Mouse (Mus musculus) stomach, embryonic 14.5 days (tissue): ENCODE measurements around the gene Tmem59l. TPM values are rescaled to one million over a fixed set of nuclear protein-coding genes. Genes with fewer than 3 reads are reported as not detected.

Experiments used
- ATAC-seq: fragments of 200-750 bp; cut with Nextera tagmentation; 2 replicates; pipeline ENCODE4 v1.8.0; 2017; ENCODE audit warnings: low read depth, moderate TSS enrichment; ENCODE audit not compliant: insufficient number of reproducible peaks, insufficient read depth, low FRiP score
- H3K27ac ChIP-seq: fragments of 300-500 bp; sonication (generic); 2 replicates; pipeline ENCODE4 v1.5.1; 2014; ENCODE audit warnings: mild to moderate bottlenecking, low read length, moderate library complexity, mixed read lengths
- H3K27me3 ChIP-seq: fragments of 300-500 bp; sonication (generic); 2 replicates; pipeline ENCODE4 v1.6.1; 2014; ENCODE audit warnings: low read length, control low read depth, mixed read lengths; ENCODE audit not compliant: control insufficient read depth, insufficient read depth
- H3K36me3 ChIP-seq: fragments of 300-500 bp; sonication (generic); 2 replicates; pipeline ENCODE4 v1.6.1; 2014; ENCODE audit warnings: mild to moderate bottlenecking, control low read depth, low read length, moderate library complexity, mixed read lengths; ENCODE audit not compliant: control insufficient read depth, insufficient read depth
- H3K4me1 ChIP-seq: fragments of 300-500 bp; sonication (generic); 2 replicates; pipeline ENCODE4 v1.6.1; 2014; ENCODE audit warnings: low read length, control low read depth, mixed read lengths; ENCODE audit not compliant: control insufficient read depth, insufficient read depth
- H3K4me2 ChIP-seq: fragments of 300-500 bp; sonication (generic); replicated peaks from 2 replicates; pipeline ENCODE4 v1.6.1; 2014; ENCODE audit warnings: low read depth, low read length, control low read depth
- H3K4me3 ChIP-seq: fragments of 300-500 bp; sonication (generic); 2 replicates; pipeline ENCODE4 v1.5.1; 2014; ENCODE audit warnings: low read depth, low read length, control low read depth
- H3K9ac ChIP-seq: fragments of 300-500 bp; sonication (generic); replicated peaks from 2 replicates; pipeline ENCODE4 v1.6.1; 2014; ENCODE audit warnings: low read depth, mild to moderate bottlenecking, control low read depth, low read length, moderate library complexity, mixed read lengths
- H3K9me3 ChIP-seq: fragments of 300-500 bp; sonication (generic); 2 replicates; pipeline ENCODE4 v1.6.1; 2016; ENCODE audit warnings: low read depth, low read length, control low read depth; ENCODE audit not compliant: control insufficient read depth
- WGBS: fragments of 180-500 bp; shearing (Covaris S2); extraction: QIAGEN DNeasy Blood & Tissue Kit; methylation state at CpG from one replicate; pipeline ENCODE4 v1.1.7; 2014; 5-methylcytosine and 5-hydroxymethylcytosine counted together
- polyA plus RNA-seq: library from polyadenylated mRNA; unstranded; fragments of >200 nt; fragmentation: Nextera tagmentation; extraction: Ambion mirVana; gene quantifications from 2 replicates; pipeline ENCODE4 v1.2.1, GENCODE M21; 2014

The Tmem59l gene
- polyA plus RNA-seq, 1 experiment from 2014 or later = 6.4 TPM

DNA sequence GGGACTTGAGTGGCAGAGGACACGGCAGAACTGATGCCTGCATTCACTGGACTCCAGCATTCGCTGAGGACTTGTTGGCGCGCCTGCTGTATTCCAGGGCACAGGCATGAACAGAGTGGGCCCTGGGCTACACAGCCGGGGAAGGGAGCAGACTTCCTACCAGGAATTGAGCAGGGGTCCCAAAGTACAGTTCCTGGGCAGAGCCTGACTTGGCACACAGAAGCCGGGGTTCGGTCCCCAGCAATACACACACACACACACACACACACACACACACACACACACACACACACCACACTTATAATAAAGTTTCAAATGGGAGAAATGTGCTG, 47.3 kb downstream of the Tmem59l start:
- Histone ChIP-seq H3K36me3 (no peaks in the 10 kb centered on the region), H3K9me3 (no peaks in the 10 kb centered on the region), H3K4me2 (peak overlapping the region; percentile 84), H3K9ac (peak overlapping the region; percentile 55), H3K4me1 (peaks cover 11% of the 10 kb centered on the region), H3K27ac (peak overlapping the region; percentile 52; the same call in 1 of the 2 replicates), H3K27me3 (no peaks in the 10 kb centered on the region), H3K4me3 (peak overlapping the region; percentile 67)
- 4% methylated on average over 7 of the region's 7 CpGs for WGBS
- ATAC-seq = no peak

DNA sequence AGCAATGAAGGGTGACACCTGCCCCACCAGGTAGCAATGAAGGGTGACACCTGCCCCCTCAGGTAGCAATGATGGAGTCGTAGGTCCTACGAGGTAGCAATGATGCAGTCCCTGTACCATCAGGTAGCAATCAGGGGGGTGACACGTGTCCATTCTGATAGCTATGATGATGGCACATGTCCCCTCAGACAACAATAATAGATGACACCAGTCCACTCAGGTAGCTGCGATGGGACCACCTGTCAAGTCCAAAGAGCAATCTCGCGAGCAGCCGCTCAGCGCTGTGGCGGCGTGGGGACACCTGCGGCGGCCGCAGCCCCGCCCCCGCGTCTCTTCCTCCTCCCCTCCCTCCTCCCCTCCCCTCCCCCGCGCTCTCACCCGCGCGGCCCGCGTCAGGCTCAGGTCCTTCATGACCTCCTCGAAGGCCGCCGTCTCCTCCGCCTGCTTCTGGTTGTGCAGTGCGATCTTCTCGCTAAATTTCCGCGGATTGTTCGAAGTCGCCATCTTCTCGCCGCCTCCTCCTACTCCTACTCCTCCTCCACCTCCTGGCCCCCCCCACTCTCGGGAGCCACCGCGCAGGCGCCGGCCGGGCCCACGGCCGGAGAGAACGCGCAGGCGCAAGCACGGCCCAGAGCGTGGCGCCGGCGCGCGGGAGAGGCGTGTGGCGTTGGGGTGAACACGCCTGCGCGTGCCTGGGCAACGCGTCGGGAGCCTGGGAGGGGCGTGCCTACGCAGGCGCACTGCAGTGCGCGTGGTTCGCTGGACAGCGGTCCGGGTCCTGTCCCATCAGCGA, 47.9 kb downstream of the Tmem59l start, which contains the start of gene Crtc1:
Gene Crtc1, minus strand, starts transcription at position 525 of the 793 bp plus-strand sequence.
- H3K27me3 ChIP-seq = no peaks in the 10 kb centered on the region
- WGBS = under 1% methylated on average over 70 of the region's 70 CpGs

DNA sequence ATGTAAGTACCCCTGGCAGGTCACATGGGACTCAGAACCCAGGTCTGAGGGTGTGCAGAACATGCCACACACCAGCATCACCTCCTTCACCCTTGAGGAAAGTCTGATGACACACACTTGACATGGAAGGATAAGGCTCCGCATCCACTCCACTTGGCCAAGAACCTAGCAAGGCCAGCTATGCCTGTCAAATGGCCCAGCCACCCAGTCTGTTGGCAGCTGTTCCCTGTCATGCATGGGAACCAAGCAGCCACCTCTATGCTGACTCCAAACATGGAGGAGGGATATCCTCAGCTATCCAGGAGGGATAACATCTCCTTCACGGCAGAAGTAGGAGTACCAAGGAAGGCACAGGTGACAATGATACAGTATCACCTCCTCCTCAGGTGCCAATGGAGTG, 48.7 kb downstream of the Tmem59l start:
- no peak for ATAC-seq

More for the DNA sequence above, 47.9 kb downstream of the Tmem59l start, which contains the start of gene Crtc1:
- Histone ChIP-seq H3K4me3 (peak within 1 kb of the TSS; percentile 67), H3K4me2 (peak within 1 kb of the TSS; percentile 92), H3K4me1 (peaks cover 11% of the 10 kb centered on the region), H3K9me3 (no peaks in the 10 kb centered on the region), H3K9ac (peak within 1 kb of the TSS; percentile 61), H3K27ac (peak within 1 kb of the TSS; percentile 52; the same call in 1 of the 2 replicates), H3K36me3 (no peaks in the 10 kb centered on the region)
- peak; percentile 97 for ATAC-seq

DNA sequence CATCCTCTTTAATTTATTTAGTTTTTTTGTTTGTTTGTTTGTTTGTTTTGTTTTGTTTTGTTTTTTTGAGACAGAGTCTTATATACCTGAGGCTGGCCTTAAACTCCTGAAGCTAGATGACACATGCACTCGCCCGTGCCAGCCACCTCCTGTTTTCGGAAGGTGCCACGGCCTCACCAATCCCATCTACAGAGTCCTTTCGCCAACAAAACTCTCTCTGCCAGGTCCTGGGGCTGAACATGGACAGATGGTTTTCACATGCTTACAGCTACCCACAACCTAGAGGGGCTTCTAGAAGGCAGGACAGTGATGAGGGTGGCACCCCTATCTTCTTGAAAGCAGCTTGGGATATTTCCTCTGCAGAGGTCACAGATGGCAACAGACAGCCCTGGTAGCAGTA, 52.0 kb downstream of the Tmem59l start:
- Histone ChIP-seq H3K4me2 (no peak overlapping the region), H3K36me3 (no peaks in the 10 kb centered on the region), H3K9me3 (no peaks in the 10 kb centered on the region), H3K4me1 (peaks cover 10% of the 10 kb centered on the region), H3K27me3 (no peaks in the 10 kb centered on the region), H3K9ac (no peak overlapping the region), H3K4me3 (no peak overlapping the region), H3K27ac (no peak overlapping the region)
- no peak for ATAC-seq
- 92% methylated on average over 5 of the region's 5 CpGs for WGBS

More for the DNA sequence above, 48.7 kb downstream of the Tmem59l start:
- Histone ChIP-seq H3K4me1 (peaks cover 11% of the 10 kb centered on the region), H3K27ac (no peak overlapping the region), H3K36me3 (no peaks in the 10 kb centered on the region), H3K9ac (no peak overlapping the region), H3K4me2 (peak overlapping the region; percentile 92), H3K27me3 (no peaks in the 10 kb centered on the region), H3K9me3 (no peaks in the 10 kb centered on the region), H3K4me3 (peak overlapping the region; percentile 67)
- 80% methylated on average over 2 of the region's 2 CpGs for WGBS

Other genes starting within 250 kb of the Tmem59l start
- 30.8 and 33.7 TPM in 2 replicates for gene Homer3, start 204.5 kb downstream of the Tmem59l start, polyA plus RNA-seq
- 44.3 and 45.0 TPM in 2 replicates for gene Ddx49, start 184.9 kb downstream of the Tmem59l start, polyA plus RNA-seq
- gene Cope, start 184.8 kb downstream of the Tmem59l start, polyA plus RNA-seq = 320 and 341 TPM in 2 replicates
- 5.4 and 5.7 TPM in 2 replicates for gene Cers1, start 171.6 kb downstream of the Tmem59l start, polyA plus RNA-seq
- gene Gdf1, start 157.5 kb downstream of the Tmem59l start, polyA plus RNA-seq = 0.35 and 1.6 TPM in 2 replicates
- gene Upf1, start 134.1 kb downstream of the Tmem59l start, polyA plus RNA-seq = 17.0 and 17.1 TPM in 2 replicates
- 0.38 TPM in 1 of 2 replicates, not detected in the other for gene Comp, start 113.8 kb downstream of the Tmem59l start, polyA plus RNA-seq
- 21.6 and 23.0 TPM in 2 replicates for gene Crtc1, start 47.8 kb downstream of the Tmem59l start, polyA plus RNA-seq
- 20.9 and 22.1 TPM in 2 replicates for gene Klhl26, start 10.4 kb downstream of the Tmem59l start, polyA plus RNA-seq
- 1.6 and 1.8 TPM in 2 replicates for gene Crlf1, start 5.8 kb upstream of the Tmem59l start, polyA plus RNA-seq
- 132 and 149 TPM in 2 replicates for gene Rex1bd, start 19.4 kb upstream of the Tmem59l start, polyA plus RNA-seq
- 1,056 and 1,119 TPM in 2 replicates for gene Uba52, start 23.4 kb upstream of the Tmem59l start, polyA plus RNA-seq
- 258 and 281 TPM in 2 replicates for gene Fkbp8, start 40.4 kb upstream of the Tmem59l start, polyA plus RNA-seq
- 58.9 and 72.3 TPM in 2 replicates for gene Kxd1, start 40.6 kb upstream of the Tmem59l start, polyA plus RNA-seq
- 17.1 and 17.9 TPM in 2 replicates for gene Ell, start 52.1 kb upstream of the Tmem59l start, polyA plus RNA-seq
- 81.3 and 82.4 TPM in 2 replicates for gene Isyna1, start 107.0 kb upstream of the Tmem59l start, polyA plus RNA-seq
- 121 and 122 TPM in 2 replicates for gene Ssbp4, start 121.5 kb upstream of the Tmem59l start, polyA plus RNA-seq
- gene Lrrc25, start 128.8 kb upstream of the Tmem59l start, polyA plus RNA-seq = 1.9 and 2.9 TPM in 2 replicates
- 0.17 and 0.24 TPM in 2 replicates for gene Gdf15, start 145.1 kb upstream of the Tmem59l start, polyA plus RNA-seq
- 67.7 and 70.8 TPM in 2 replicates for gene Pgpep1, start 173.0 kb upstream of the Tmem59l start, polyA plus RNA-seq
- gene Lsm4, start 185.9 kb upstream of the Tmem59l start, polyA plus RNA-seq = 234 and 244 TPM in 2 replicates
- 78.9 and 105 TPM in 2 replicates for gene Jund, start 211.6 kb upstream of the Tmem59l start, polyA plus RNA-seq
- gene Iqcn, start 216.1 kb upstream of the Tmem59l start, polyA plus RNA-seq = 0.06 and 0.10 TPM in 2 replicates
- 0.51 and 0.63 TPM in 2 replicates for gene Gm3336, start 231.2 kb upstream of the Tmem59l start, polyA plus RNA-seq
- 0.29 and 0.32 TPM in 2 replicates for gene Pde4c, start 236.4 kb upstream of the Tmem59l start, polyA plus RNA-seq